Mouse (Mus musculus) retina, embryonic 14.5 days (tissue): ENCODE results near the gene Shroom3.

Experiments used
- DNase-seq: peaks from one replicate; pipeline ENCODE4 v3.0.0-alpha.2; 2015; ENCODE audit warnings: low spot score

Shroom3 gene

DNA sequence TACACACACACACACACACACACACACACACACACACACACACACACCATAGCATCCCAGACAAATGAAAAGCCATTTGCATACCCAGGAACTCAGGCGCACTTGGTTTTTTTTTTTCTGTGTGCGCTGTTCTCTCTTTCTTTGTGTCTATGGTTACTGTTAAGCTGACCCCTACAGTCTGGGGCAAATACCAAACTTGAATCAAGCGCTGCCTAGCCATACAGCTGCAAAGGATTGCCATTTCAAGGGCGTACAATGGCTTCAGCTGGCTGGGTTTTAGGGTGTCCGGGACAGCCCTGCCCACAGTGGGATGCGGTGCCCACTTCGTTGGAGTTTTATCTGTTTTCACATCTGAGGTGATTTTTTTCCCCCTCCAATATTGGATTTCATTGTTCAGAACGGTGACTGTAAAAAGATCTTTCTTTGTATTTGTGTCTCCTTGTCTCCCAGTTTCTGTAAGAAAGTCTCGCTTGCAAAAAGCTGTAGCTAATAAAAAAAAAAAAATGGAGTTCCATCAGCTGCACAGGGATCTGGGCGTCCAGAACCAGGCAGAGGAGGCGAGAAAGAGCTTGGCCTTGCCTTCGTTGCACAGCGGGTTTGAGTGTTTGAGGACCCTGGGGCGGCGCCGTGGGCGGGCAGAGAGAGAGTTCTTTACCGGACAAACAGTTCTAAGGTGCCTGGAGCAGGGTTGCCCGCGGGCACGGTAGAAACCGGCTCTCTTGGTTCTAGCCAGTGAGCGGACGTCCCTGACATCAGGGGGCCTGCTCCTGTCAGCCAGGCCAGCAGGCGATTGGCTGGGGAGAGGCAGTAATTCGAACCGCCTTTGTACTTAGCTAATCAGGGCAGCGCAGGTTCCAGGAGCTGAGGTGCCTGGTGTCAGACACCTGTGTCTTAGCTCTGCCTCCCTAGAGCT, 125.5 kb downstream of the Shroom3 start:
- peak; percentile 70 for DNase-seq

GRCm38 (mm10) chr5:92809416-92809750, 126.1 kb downstream of the Shroom3 start:
- no peak for DNase-seq

DNA sequence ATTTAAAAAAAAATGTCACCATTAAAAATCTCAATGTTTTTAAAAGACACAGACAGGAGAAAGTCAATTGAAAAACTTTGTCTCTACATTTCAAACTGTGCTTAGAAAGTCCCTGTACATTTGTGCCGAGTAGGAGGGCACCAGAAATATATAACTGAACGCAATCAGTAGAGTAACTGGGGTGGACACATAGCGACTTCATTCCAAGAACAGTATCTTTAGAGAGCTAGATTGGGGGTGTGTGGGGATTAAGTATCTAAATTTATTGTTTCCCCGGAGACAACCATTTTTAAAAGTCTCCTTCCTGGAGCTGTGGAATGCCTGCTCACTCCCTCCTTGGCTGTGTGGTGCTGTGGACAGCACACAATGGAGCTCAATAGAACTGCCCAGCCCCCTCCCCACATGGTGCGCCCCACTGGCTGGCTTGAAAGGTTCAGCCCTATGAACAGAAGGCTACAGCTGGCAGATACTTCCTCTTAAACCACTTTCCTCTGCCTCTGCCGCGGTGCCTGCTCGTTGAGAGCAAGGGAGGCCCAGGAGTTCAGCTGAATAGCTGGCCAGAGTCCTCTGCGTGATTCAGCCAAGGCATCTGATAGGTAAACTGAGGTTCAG, 127.8 kb downstream of the Shroom3 start:
- peak; percentile 73 for DNase-seq

GRCm38 (mm10) chr5:92811761-92812160, 128.5 kb downstream of the Shroom3 start:
- no peak for DNase-seq

DNA sequence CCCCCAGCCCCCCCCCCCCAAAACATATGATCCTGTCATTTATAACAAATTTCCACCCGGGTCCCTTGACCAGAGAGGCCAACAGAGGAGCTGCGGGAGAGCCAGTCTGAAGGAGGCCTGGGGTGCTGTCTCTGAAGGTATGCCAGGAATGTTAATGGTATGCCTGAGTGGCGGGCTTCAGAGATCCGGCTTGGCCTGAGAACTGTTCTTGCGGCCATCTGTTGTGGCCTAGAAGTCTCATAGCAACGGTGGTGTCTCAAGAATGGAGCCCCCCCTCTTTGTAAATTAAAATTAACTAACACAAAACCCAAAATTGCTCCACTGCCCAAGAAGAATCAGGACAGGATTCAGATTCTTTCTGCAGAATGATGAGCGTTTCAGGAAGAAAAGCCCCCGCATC, 129.7 kb downstream of the Shroom3 start:
- peak; percentile 71 for DNase-seq

DNA sequence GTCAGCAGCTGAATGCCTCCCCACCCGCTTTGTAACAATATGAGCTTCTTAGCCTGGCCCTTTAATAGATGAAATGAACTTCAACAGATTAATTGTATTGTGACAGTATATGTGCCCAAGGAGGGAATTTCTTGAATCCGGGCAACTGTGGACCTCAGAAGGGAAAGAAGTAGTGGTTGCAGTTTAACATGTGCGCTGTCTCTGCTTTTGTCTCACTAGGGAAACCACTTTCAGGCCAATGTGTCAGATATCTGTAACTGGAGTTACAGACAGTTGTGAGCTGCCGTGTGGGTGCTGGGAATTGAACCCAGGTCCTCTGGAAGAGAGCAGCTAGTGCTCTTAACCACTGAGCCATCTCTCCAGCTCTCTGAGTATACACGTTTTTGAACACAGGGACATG, 130.3 kb downstream of the Shroom3 start:
- DNase-seq = no peak

- DNase-seq = no peak
Observed at GRCm38 (mm10) chr5:92814621-92815020, 131.4 kb downstream of the Shroom3 start.

DNA sequence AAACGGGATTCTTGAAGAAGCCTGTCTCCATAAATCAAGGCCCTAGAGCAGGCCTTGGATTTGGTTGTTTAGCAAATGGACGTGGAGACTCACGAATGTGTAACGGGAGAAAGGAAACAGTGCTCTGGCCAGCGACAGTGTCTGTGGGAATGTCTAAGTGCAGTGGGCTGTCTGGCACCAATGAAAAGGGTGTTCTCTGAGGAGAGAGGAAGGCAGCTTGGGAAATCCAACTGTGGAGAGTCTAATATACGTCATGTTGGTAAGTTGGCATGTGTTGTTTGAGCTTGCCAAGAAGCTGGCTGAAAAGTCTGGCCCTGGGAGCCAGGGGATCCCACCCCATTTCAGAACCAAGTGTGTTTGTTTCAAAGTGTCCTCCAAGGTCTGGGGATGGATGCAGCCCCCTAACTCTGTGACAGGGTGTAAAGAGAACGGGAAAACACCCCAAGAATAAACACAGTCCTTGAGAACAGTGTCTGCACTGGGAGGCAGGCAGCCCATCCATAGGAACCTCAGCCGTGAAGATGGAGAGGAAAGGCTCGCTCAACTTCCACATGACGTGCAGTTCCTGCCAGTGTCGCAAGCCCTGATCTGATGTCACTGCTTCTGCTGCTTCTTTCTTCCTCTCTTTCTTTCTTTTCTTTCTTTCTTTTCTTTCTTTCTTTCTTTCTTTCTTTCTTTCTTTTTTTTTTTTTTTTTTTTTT, 134.0 kb downstream of the Shroom3 start:
- no peak for DNase-seq

- no peak for DNase-seq
Observed at GRCm38 (mm10) chr5:92821370-92821769, 138.1 kb downstream of the Shroom3 start.

DNA sequence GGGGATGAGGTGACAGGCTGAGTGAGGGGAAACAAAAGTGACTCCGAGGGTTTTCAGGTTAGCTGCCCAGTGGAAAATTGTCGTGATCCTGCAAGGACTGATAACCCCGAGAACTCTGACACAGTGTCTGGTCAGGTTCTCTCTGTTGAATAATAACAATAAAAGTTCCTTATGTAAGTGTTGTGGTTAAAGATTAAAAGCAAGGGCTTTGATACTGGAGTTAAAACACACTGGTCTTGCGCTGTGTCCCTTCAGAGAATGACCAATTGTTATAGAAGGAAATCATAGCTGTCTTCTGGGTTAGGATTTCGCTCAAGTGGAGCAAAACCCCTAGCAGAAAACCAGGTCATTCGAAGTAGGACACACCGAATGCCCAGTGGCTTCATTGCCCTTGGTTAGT, 140.3 kb downstream of the Shroom3 start:
- DNase-seq = no peak

GRCm38 (mm10) chr5:92824304-92825009, 141.2 kb downstream of the Shroom3 start:
- no peak for DNase-seq

DNA sequence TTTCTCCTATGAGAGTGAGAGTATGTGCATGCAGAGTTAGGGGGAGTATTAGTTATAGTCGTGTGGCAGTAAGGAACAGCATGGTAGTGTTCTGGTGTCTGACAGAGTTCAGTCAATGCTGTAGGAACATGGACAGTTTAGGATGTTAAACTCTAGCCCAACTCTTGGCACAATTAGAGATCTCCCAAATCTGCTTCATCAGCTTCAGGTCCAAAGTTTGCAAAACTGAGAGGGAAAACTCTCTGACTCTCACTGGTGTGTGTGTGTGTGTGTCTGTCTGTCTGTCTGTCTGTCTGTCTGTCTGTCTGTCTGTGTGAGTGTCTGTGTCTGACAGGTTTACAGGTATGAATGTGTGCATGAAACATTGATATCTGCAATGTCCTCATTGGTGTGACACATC, 147.2 kb downstream of the Shroom3 start:
- no peak for DNase-seq

GRCm38 (mm10) chr5:92834513-92834912, 151.3 kb downstream of the Shroom3 start:
- no peak for DNase-seq

DNA sequence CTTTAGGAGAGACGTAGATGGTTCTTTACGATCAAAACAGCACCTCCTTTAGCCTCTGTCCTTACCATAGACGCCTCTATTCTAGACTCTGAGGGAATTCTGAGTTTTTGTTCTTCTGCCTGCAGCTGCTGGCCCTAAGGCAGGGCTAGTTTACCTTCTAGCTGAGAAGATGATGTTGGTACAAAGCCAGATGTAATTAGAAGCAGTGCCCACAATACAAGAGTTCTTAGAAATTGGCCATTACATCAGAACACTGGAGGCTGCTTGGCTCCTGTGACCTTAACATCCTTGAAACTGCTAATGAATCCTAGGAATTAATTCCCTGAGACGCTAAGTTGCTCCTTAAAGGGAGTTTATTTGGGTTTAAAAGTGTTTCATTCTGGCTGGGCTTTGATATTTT, 154.1 kb downstream of the Shroom3 start:
- no peak for DNase-seq

DNA sequence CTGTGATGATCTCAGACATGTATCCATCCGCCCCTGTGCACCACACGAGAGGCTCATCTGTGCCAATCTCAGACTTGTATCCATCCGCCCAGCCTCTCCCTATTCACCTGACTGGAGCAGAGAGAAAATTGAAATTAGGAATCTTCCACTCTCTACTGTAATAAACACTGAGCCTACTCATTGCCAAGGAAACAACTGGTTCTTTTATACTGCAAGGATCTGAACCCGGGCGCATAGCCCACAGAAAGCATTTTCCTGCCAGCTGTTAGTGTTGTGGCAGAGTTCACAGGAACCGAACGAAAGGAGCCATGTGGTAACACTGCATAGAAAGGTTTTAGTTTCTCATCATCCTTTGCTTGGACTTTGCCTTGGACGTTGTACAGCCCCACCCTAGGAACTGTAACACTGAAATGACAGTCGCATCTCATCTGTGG, 155.1 kb downstream of the Shroom3 start:
- DNase-seq = no peak

GRCm38 (mm10) chr5:92839314-92839713, 156.1 kb downstream of the Shroom3 start:
- DNase-seq = peak; percentile 31

DNA sequence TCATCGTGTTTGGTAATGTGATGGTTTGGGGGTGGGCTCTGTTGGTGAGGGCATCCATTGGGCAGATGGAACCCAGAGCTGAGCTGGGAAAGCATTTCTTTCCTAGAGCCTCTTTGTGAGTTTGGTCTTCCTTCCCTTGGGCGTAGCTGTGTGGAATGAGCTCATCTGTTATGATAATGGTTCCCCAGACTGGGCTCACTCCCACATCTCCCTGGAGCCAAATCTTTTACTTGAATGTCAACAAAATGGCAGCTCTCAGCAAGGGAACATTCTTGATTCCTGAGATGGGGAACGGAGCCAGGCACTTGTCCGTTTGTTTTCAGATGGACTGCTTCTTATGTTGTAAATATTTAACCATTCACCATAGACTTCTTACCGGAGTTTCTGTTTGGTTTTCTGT, 158.2 kb downstream of the Shroom3 start:
- DNase-seq = no peak

DNA sequence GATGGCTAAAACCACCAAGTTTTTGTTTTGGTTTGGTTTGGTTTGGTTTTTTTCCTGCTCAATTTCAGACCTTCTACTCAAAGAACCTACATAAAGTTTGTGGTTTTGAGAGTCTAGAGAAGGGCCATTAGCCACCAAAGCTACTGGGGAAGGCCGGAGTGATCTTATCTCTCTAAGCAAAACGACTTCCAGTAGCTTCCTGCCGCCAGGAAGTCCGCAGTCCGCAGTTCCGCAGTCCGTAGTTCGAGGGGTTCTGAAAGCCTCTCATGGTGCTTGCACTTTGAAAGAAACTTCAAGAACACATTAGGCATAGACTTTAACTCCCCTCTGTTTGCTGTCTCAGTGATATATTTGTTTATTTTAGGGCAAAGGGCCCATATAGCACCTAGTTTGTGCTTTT, 159.2 kb downstream of the Shroom3 start:
- no peak for DNase-seq

DNA sequence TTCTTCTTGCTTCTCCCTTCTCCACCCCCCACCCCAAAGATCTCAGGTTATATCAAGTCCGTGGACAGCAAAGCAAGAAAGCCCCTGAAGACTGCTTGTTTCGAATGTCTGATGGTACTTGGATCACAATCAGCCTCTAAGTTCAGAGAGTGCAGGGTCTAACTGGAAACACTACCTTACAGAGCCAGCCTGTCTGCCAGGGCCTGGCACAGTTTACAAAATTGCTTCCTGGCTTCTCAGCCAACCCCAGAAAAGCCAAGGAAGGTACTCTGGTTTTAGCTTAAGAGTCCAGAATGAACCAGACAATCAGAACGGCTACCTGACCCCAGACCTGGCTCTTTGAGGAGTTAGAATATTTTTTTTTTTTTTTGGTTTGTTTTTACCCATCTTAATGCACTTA, 159.6 kb downstream of the Shroom3 start:
- no peak for DNase-seq

DNA sequence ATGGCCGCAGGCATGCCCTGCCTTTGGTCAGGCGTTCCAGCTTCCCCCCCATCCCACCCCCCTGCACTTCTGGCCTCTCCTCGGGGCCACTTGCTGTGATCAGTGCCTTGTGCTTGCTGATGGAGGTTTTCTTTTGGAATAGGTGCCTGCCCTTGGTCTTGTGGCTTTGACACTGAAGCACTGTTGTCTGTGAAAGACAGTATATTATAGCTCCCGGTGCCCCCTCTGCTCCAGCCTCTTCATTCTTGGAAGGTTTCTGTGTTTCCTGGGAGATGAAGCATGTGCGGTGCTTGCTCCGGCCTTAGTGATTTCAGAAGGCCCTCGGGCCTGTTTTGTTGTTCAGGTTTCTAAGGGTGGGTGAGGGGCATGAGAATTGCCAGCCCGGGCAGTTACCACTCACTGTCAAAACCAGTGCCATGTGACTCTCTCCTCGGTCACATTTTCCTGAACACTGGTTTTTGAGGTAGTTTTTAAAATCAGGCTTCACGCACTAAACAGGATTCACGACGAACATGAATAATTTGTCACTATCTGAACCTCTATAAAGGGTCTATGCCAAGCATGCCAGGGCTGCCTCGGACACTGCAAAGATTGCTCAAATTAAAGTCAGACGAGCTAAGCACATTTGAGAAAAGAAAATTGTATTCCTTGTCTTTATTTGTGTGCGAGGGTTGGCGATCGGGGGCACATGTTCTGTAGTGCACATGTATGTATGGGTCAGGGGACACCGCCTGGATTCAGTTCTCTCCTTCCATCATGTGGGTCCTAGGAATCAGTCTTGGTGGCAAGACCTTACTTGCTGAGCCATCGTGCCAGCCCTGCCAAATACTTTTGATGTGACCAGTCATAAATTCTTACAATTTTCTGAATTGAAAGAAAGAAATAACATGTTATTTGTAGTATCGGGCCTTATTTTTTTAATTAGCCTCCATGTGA, 160.9 kb downstream of the Shroom3 start:
- DNase-seq = no peak

DNA sequence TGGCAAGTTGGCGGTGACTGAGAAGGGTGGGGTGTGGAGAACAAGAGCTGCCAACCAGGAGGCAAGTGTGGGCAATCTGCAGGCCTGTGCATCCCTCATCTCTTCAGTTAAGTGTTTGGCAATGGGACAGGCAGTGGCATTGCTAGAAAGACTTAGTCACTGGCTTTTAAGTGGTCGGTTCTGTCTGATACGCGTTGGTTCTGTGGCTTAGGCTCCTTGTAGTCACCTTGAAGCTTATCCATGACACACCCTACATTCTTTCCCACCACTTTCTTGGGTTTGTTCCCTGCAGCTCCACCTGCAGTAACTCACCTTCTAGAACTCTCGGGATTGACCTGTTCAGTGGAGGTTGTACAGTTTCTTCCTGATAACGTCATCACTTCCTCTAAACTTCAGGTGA, 166.5 kb downstream of the Shroom3 start:
- no peak for DNase-seq
